Mouse (Mus musculus) T-cell, adult 2 months (primary cell): ENCODE data around the gene Rex1bd.
A peak's percentile ranks its signal among the peaks of the same experiment; 100 is the strongest.
"Not testable (repeated sequence)": the region's sequence is repeated elsewhere in the genome, so short reads cannot be mapped to it uniquely, and the experiment has no call there.

Experiments
- DNase-seq: peaks from one replicate; pipeline ENCODE4 v3.0.0; 2022; ENCODE audit warnings: low spot score

Gene Rex1bd

DNA sequence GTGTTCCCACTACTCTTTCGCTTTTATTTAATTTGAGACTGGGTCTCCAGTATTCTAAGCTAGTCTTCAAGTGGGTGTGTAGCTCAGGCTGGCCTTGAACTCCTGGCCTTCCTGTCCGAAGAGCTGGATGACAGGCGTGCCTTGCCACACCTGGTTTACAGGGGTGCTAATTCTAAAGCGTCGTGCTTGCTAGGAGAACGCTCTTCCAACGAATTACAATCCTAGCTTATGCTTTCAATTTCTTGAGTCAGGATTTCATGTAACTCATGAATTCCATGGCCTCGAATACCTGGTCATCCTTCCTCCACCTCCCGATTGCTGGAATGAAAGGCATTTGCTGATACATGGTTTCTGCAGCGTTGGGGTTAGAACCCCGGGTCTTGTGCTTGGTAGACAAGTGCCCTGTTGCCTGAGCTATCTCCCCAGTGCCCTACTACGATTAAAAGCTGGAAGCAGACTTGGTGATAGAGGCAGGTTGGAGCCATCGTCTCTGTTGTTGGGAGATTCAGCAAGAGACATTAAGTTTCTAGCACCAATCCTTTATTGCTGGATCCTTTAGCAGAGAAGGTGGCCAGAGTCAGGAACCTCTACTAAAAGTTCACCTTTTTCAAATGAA, 21.7 kb upstream of the Rex1bd start:
- DNase-seq, result no peak

DNA sequence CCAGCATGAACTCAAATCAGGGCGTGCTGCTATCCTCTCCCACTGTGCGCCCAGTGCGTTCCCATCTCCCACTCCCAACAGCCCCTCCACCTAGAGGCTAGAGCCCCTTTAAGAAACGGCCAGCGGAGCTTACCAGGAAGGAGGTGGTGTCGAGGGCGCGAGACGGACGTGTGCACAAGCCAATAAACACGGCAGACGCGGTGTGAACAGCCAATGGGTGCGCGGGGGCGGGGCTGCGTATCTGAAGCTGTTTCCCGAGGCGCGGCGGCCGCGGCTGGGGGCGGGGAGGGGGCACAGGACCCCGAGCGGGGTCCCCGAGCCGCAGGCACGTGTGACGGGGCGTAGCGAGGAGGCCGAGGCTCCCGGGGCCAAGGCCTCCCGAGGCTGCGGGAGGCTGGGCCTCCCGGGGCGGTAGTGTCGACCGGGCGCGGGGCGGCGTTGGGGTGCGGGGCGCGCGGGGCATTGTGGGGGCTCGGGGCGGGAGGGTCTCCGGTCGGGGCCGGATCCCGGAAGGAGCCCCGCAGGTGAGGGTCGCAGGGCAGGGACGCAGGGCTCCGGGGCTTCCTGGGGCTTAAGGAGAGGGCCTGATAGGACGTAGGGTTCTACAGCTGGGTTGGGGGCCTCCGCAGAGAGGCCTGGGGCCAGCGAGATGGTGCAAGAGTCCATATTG, 21.1 kb upstream of the Rex1bd start, which contains the start of the genes Fkbp8 and Kxd1:
TSS of gene Fkbp8 (plus strand) at position 213 of the 670 bp plus-strand sequence.
TSS of gene Kxd1 (minus strand) at position 445 of the 670 bp plus-strand sequence.
- DNase-seq, result peak; percentile 93

DNA sequence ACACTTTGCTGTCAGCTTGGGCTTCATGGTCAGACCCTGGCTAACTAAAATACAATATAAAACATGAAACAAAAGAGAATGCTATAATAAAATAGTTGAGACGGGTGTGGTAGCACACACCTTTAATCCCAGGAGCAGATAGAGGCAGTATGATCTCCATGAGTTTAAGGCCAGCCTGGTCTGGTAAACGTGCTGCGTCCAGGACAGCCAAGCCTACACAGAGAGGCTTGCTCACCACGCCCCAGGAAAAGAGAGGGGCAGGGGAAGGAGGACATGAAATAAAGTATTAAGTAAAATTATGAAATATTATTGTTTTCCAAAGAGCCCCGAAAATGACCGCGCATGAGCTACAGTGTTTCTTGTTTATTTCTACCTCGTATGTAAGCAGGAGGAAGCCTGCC, 20.6 kb upstream of the Rex1bd start:
- no peak for DNase-seq

GRCm38 (mm10) chr8:70522592-70523403, 16.2 kb upstream of the Rex1bd start:
- peak; percentile 97 for DNase-seq

GRCm38 (mm10) chr8:70519606-70520005, 13.1 kb upstream of the Rex1bd start:
- no peak for DNase-seq

GRCm38 (mm10) chr8:70519043-70519442, 12.5 kb upstream of the Rex1bd start:
- DNase-seq, result no peak

DNA sequence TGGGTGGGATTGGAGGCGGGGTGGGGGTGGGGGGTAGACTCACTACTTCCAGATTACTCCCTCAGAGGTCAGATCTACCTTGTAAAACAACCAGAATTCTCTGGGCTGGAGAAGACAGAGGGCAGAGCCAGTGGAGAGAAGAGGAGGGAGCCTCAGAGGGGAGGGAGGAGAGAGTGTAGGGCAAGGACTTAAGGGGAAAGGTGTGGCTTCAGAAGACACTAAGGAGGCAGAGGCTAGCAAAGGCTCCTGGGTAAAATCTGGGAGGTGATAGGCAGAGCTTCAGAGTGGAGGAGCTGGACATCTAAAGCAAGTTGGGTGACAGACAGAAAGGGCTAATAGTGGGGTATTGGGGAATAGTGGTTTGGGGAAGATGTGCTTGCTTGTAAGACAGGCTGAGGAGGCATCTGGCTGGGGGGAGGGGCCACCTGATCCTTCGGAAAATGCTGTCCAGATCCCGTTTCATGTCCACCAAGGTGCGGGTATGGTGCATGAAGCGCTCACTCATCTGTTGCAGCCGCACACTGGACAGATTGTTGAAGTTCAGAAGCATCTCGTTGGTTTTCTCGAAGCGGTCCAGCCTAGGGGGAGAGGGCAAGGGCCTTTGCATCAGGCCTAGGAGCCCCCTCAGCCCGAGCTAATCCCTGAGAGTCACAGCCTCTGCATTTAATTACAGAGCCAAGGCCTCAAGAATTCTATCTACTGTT, 11.5 kb upstream of the Rex1bd start:
- DNase-seq, result no peak

DNA sequence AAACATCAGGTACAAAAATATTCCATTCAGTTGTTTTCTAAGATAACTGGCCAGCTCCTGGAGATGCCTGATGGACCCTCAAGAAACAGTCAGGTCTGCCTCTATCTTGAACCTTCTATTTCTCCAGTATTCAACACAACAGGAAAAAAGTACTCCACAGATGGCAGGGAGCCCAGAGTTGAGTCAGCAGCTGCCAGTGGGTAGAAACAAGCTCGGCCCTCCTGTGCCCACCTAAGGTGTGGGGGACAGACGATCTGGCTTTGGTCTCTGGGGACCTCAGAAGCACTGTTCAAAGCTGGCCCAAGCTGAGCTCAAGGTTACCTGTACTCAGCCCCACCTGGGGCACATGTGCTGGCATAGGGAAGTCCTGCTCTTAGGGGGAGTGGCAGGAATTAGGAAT, 6.9 kb upstream of the Rex1bd start:
- DNase-seq, result no peak

- peak; percentile 26 for DNase-seq
Observed at GRCm38 (mm10) chr8:70512253-70512903, 5.8 kb upstream of the Rex1bd start.

DNA sequence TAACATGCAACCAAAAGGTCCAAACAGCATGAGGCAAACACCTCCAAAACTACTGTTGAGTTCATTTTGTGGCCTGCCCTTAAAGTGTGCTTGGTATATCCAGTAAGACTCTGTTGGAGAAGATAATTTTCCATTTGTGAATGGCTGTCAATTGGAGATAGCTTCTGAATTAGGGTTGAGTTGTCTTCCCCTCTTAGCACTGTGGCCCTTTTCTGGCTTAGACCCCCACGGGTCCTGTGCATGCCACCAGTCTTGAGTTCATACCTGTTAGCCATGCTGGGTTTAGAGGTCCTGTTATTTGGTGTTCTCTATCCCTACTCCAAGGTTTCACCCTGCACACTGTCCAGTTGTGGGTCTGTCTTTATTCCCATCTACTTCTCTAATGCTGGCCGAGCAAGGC, 5.2 kb upstream of the Rex1bd start:
- no peak for DNase-seq

DNA sequence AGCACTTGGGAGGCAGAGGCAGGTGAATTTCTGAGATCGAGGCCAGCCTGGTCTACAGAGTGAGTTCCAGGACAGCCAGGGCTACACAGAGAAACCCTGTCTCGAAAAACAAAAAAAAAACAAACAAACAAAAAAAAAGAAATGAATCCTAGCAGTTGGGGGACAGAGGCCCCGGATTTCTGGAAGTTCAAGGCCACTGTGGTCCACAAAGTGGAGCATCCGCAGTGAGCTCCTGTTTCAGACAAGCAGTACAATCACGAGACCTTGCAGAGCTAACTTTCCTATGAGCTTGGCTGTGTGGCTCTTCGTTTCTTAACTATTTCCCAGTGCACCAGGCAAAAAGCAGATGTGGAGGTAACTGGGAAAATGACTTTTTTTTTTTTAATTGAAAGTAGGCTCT, 4.6 kb upstream of the Rex1bd start:
- not testable (repeated sequence) for DNase-seq

- peak; percentile 98 for DNase-seq
Observed at GRCm38 (mm10) chr8:70510228-70510915, 3.8 kb upstream of the Rex1bd start, which contains the start of gene Uba52. Gene Uba52, minus strand, starts transcription at chr8:70510801.

DNA sequence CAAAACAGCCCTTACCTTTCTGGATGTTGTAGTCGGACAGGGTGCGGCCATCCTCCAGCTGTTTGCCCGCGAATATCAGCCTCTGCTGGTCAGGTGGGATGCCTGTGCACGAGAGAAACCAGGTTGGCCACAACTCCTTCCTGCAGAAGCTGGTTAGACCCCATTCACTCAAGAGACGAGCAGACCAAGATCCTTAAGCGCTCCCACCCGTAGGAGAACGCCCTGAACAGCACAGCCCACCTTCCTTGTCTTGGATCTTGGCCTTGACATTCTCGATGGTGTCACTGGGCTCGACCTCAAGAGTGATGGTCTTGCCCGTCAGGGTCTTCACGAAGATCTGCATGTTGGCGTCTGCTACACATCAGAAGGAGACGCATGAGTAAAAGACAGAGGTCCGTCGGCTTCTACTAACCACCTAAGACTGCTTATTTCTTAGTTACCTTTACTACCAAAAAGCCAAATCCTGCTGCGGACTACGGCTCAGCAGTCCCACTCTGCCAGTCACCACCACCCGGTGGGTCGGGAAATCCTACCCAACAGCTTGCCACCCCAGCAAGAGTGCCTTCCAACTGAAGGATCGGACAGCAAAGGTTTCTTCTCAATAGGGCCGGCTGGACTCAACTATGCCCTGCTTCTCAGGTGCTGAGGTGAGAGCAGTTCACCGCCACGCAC, 2.9 kb upstream of the Rex1bd start:
- DNase-seq, result no peak

DNA sequence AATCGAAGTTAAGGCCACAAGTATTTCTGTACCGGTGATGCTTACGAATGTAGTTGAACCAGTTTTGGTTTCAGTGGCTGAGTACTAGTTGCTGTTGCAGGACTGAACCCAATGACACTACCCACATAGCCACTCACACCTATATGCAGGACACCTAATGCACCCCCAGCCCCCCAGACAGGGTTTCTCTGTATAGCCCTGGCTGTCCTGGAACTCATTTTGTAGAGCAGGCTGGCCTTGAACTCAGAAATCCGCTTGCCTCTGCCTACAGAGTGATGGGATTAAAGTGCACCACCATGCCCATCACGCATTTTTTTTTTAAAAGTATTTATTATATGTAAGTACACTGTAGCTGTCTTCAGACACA, 458 bp upstream of the Rex1bd start:
- DNase-seq, result no peak

- no peak for DNase-seq
Observed at GRCm38 (mm10) chr8:70505698-70506327, 739 bp downstream of the Rex1bd start.

DNA sequence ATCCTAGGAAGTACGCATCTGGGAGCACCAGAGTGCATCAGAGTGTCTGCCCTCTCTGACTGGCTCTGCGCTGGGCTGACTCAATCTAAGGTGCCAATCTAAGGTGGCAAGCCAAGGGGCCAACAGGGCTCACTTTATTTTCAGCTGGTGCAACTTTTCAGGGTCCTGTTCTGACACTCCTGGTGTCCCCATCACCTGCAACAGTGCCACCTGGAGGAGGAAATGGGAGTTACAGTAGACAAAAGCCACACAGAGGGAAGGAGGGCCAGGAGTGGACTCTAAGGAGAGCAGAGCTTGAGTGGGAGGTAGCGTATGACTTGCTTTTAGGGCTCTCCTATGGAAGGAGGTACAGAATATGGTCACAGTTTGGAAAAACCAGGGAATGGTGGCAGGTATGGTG, 1.7 kb downstream of the Rex1bd start:
- DNase-seq, result peak; percentile 77

- DNase-seq, result no peak
Observed at GRCm38 (mm10) chr8:70504291-70504716, 2.2 kb downstream of the Rex1bd start.

- DNase-seq, result peak; percentile 49
Observed at GRCm38 (mm10) chr8:70503062-70503750, 3.3 kb downstream of the Rex1bd start.

GRCm38 (mm10) chr8:70502540-70502939, 4.0 kb downstream of the Rex1bd start:
- no peak for DNase-seq
